Mouse (Mus musculus) inflammation-experienced regulatory T-cells (primary cell): Measurements from ENCODE around the gene Rpl32. TPM values are rescaled to one million over a fixed set of nuclear protein-coding genes. Genes with fewer than 3 reads are reported as not detected.

ENCODE experiments used
- polyA plus RNA-seq, 2 experiments: library from polyadenylated mRNA; unstranded; fragments of 100-300 nt; shearing (Covaris generic); gene quantifications; one replicate each; pipeline ENCODE4 v1.2.1; 2017

Gene Rpl32
- polyA plus RNA-seq: 1,000 to 10,000 TPM; 2,497 to 2,767 TPM

GRCm38 (mm10) chr6:115808488-115809231 lies at the start of gene Rpl32:
Rpl32 (minus strand) TSS chr6:115808747.

GRCm38 (mm10) chr6:115853091-115853813 lies 44.7 kb upstream of the Rpl32 start, which contains the start of the genes Mbd4 and Ift122:
Mbd4 (minus strand) TSS chr6:115853371.
Ift122 (plus strand) TSS chr6:115853470.

GRCm38 (mm10) chr6:115838161-115838597 lies 29.6 kb upstream of the Rpl32 start, which contains the start of gene Efcab12:
Efcab12 (minus strand) TSS chr6:115838412.

GRCm38 (mm10) chr6:115774501-115774921 lies 34.0 kb downstream of the Rpl32 start, which contains the start of gene Cand2:
Cand2 (plus strand) TSS chr6:115774538.

GRCm38 (mm10) chr6:115761995-115762756 lies 46.4 kb downstream of the Rpl32 start, which contains the start of gene Tmem40:
Tmem40 (minus strand) TSS chr6:115762410.

Other genes starting within 250 kb of the Rpl32 start
- 1 to 10 TPM in 1 of 2 experiments, under 1 TPM in 1; 0.58 to 2.1 TPM for gene Mkrn2os, start 216.2 kb downstream of the Rpl32 start, polyA plus RNA-seq
- gene Mkrn2, start 206.8 kb downstream of the Rpl32 start, polyA plus RNA-seq: 10 to 100 TPM; 29.5 to 31.9 TPM
- gene Raf1, start 132.1 kb downstream of the Rpl32 start, polyA plus RNA-seq: 100 to 1,000 TPM; 125 TPM
- not detected for gene Tmem40, start 46.3 kb downstream of the Rpl32 start, polyA plus RNA-seq
- gene Cand2, start 34.2 kb downstream of the Rpl32 start, polyA plus RNA-seq: 1 to 10 TPM; 6.3 to 9.1 TPM
- 1 to 10 TPM in 1 of 2 experiments, under 1 TPM in 1; 0.36 to 1.1 TPM for gene Efcab12, start 29.7 kb upstream of the Rpl32 start, polyA plus RNA-seq
- gene Mbd4, start 44.6 kb upstream of the Rpl32 start, polyA plus RNA-seq: 10 to 100 TPM; 10.3 to 17.8 TPM
- 1 to 10 TPM; 3.7 to 5.5 TPM for gene Ift122, start 44.7 kb upstream of the Rpl32 start, polyA plus RNA-seq
- 1 to 10 TPM in 1 of 2 experiments, not detected in 1; 2.1 TPM for gene Rho, start 123.0 kb upstream of the Rpl32 start, polyA plus RNA-seq
- 1 to 10 TPM in 1 of 2 experiments, under 1 TPM in 1; 0.40 to 1.8 TPM for gene H1foo, start 136.2 kb upstream of the Rpl32 start, polyA plus RNA-seq
- 1 to 10 TPM in 1 of 2 experiments, under 1 TPM in 1; 0.94 to 4.7 TPM for gene Plxnd1, start 186.3 kb upstream of the Rpl32 start, polyA plus RNA-seq